Mouse (Mus musculus) lung, embryonic 14.5 days (tissue): ENCODE measurements around the gene Lgals2. TPM values are rescaled to one million over a fixed set of nuclear protein-coding genes. Genes with fewer than 3 reads are reported as not detected.

Experiments used
- ATAC-seq: fragments of 200-750 bp; cut with Nextera tagmentation; 2 replicates; pipeline ENCODE4 v1.8.0; 2017; ENCODE audit warnings: mild to moderate bottlenecking, moderate TSS enrichment, moderate library complexity; ENCODE audit not compliant: insufficient read depth
- DNase-seq: peaks from one replicate; pipeline ENCODE4 v3.0.0-alpha.2; 2015
- H3K27ac ChIP-seq: fragments of 300-500 bp; sonication (generic); 2 replicates; pipeline ENCODE4 v1.5.1; 2014; ENCODE audit warnings: low read depth, mild to moderate bottlenecking, moderate library complexity
- H3K27me3 ChIP-seq: fragments of 300-500 bp; sonication (generic); 2 replicates; pipeline ENCODE4 v1.6.1; 2014; ENCODE audit warnings: low read length, control low read depth; ENCODE audit not compliant: insufficient read depth
- H3K36me3 ChIP-seq: fragments of 300-500 bp; sonication (generic); 2 replicates; pipeline ENCODE4 v1.6.1; 2014; ENCODE audit warnings: control low read depth; ENCODE audit not compliant: insufficient read depth
- H3K4me1 ChIP-seq: fragments of 300-500 bp; sonication (generic); 2 replicates; pipeline ENCODE4 v1.6.1; 2014; ENCODE audit warnings: antibody characterized with exemption, control low read depth; ENCODE audit not compliant: insufficient read depth
- H3K4me2 ChIP-seq: fragments of 300-500 bp; sonication (generic); 2 replicates; pipeline ENCODE4 v1.6.1; 2014; ENCODE audit warnings: mild to moderate bottlenecking
- H3K4me3 ChIP-seq: fragments of 300-500 bp; sonication (generic); 2 replicates; pipeline ENCODE4 v1.5.1; 2014; ENCODE audit warnings: low read depth, low read length
- H3K9ac ChIP-seq: fragments of 300-500 bp; sonication (generic); 2 replicates; pipeline ENCODE4 v1.6.1; 2014
- H3K9me3 ChIP-seq: fragments of 300-500 bp; sonication (generic); 2 replicates; pipeline ENCODE4 v1.6.1; 2016; ENCODE audit warnings: low read depth, low read length, control low read depth
- CTCF ChIP-seq: IDR thresholded peaks from 2 replicates; pipeline ENCODE4 v1.5.1; 2016; ENCODE audit warnings: antibody characterized with exemption, low read depth
- WGBS: fragments of 180-500 bp; shearing (Covaris S2); extraction: QIAGEN DNeasy Blood & Tissue Kit; methylation state at CpG from one replicate; pipeline ENCODE4 v1.1.7; 2014; 5-methylcytosine and 5-hydroxymethylcytosine counted together
- polyA plus RNA-seq: library from polyadenylated mRNA; unstranded; fragments of >200 nt; fragmentation: Nextera tagmentation; extraction: Ambion mirVana; gene quantifications from 2 replicates; pipeline ENCODE4 v1.2.1, GENCODE M21; 2014

Gene Lgals2
- polyA plus RNA-seq, 1 experiment from 2014 or later: 0.34 TPM

DNA sequence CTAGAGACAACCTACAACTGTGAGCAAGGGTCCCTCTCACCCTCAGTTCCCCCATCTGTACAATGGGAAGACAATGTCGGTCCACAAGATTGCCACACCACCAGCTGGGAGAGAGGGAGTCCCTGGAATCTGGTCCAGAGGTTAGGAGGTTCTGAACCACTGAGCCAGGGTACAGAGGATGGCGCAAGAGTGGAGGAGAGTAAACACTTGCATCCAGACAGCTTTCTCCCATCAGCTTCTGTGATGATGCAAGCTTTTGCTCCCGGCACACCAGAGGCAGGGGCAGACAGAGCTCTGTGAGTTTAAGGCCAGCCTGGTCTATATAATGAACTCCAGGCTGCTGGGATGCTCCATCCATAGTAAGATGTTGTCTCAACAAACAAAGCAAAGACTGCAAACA, 15.1 kb downstream of the Lgals2 start:
- Histone ChIP-seq H3K4me1 (peaks cover 33% of the 10 kb centered on the region), H3K4me3 (no peak overlapping the region), H3K27ac (peak overlapping the region; percentile 47), H3K9me3 (no peaks in the 10 kb centered on the region), H3K27me3 (no peaks in the 10 kb centered on the region), H3K9ac (no peak overlapping the region), H3K36me3 (peaks cover 1% of the 10 kb centered on the region; the same call in 1 of the 2 replicates), H3K4me2 (no peak overlapping the region)
- peak; percentile 76 for DNase-seq
- WGBS: 34% methylated on average over 3 of the region's 3 CpGs
- no peak for TF ChIP-seq CTCF
- ATAC-seq: no peak; the same call in 1 of the 2 replicates

- Histone ChIP-seq H3K4me3 (no peak overlapping the region), H3K27me3 (no peaks in the 10 kb centered on the region), H3K4me2 (no peak overlapping the region), H3K9ac (no peak overlapping the region), H3K27ac (peak overlapping the region; percentile 47), H3K36me3 (no peaks in the 10 kb centered on the region), H3K9me3 (no peaks in the 10 kb centered on the region), H3K4me1 (peaks cover 37% of the 10 kb centered on the region)
- WGBS: 16% methylated on average over 2 of the region's 2 CpGs
- peak; percentile 77 for DNase-seq
- no peak for TF ChIP-seq CTCF
- ATAC-seq: no peak
Observed at GRCm38 (mm10) chr15:78839744-78840143, 15.6 kb downstream of the Lgals2 start.

DNA sequence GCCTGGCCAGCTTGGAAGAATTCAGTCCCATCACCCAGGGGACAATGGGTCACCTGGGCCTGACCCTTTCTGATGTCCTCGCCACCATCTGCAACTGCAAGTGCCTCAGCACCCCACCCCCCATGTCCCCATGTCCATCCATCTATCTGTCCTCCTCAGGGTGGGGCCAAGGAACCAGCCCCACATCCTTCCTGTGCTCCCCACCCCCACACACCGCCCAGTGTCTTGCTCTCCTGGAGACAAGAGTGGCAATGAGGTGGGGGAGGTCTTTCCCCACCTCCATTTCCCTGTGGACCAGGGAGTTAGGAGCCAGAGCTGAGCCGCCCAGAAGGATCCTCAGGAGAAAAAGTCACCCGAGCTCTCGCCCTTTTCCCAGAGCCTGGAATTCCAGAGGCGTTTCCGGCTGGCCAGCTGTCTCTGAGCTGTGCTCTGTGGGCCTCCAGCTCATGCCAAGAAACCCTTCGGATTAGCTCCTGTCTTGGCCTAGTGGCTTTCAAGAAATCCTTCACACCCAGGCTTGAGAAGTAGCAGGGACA, 19.2 kb downstream of the Lgals2 start:
- Histone ChIP-seq H3K36me3 (no peaks in the 10 kb centered on the region), H3K4me2 (peak overlapping the region; percentile 25), H3K9ac (peak overlapping the region; percentile 11; the same call in 1 of the 2 replicates), H3K4me1 (peaks cover 59% of the 10 kb centered on the region), H3K27me3 (no peaks in the 10 kb centered on the region), H3K9me3 (no peaks in the 10 kb centered on the region), H3K4me3 (no peak overlapping the region), H3K27ac (peak overlapping the region; percentile 97)
- peak; percentile 86 for DNase-seq
- 10% methylated on average over 8 of the region's 8 CpGs for WGBS
- TF ChIP-seq CTCF: no peak
- ATAC-seq: 0 out of 2 replicates have a peak, but pooled peaks have one; percentile 2

- ATAC-seq: peak; percentile 1; the same call in 1 of the 2 replicates
- peak; percentile 64 for DNase-seq
- Histone ChIP-seq H3K9me3 (no peaks in the 10 kb centered on the region), H3K9ac (peak overlapping the region; percentile 6; the same call in 1 of the 2 replicates), H3K27me3 (no peaks in the 10 kb centered on the region), H3K4me1 (peaks cover 52% of the 10 kb centered on the region), H3K4me2 (peak overlapping the region; percentile 25), H3K36me3 (no peaks in the 10 kb centered on the region), H3K27ac (peak overlapping the region; percentile 97), H3K4me3 (no peak overlapping the region)
- TF ChIP-seq CTCF: no peak
- 11% methylated on average over 12 of the region's 12 CpGs for WGBS
Observed at GRCm38 (mm10) chr15:78835200-78836085, 19.9 kb downstream of the Lgals2 start.

DNA sequence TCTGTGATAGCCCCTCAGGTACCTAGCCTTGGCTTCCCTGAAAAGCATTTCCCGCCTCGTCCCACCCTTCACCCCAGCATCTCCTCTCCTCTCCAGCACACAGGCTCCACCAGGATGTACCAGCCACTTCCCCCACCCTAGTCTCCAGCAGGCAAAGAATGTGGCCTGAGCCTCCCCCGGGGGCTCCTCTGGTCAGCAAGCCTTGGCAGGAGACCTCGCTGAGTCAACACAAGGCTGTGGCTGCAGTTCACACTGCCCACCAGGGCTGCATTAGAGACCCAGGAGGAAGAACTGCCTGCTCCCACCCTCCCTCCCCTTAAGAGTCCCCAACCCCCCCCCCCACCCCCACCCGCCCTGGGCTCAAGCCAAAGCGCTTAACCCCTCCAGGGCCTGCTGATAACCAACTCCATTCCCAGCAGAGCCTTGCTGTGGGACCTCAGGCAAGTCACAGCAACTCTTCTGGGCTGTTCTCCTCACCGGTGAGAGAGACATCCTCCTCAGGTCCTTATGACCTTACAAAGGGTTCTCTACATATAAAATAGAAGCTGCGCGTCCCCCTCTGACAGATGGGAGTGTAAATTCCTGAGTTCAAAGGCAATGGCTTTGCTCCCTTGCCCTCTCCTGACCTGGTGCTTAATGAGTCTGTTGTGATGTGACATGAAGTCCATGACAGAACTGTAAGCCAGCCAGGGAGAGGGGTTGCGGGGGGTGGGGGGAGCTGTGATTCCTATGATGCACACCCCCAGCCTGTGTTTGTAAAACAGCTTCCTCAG, 20.9 kb downstream of the Lgals2 start:
- Histone ChIP-seq H3K9me3 (no peaks in the 10 kb centered on the region), H3K27ac (peak overlapping the region; percentile 97), H3K4me3 (no peak overlapping the region), H3K9ac (no peak overlapping the region), H3K4me2 (peak overlapping the region; percentile 1), H3K27me3 (no peaks in the 10 kb centered on the region), H3K36me3 (no peaks in the 10 kb centered on the region), H3K4me1 (peaks cover 52% of the 10 kb centered on the region)
- no peak for TF ChIP-seq CTCF
- 14% methylated on average over 10 of the region's 10 CpGs for WGBS
- ATAC-seq (peak; percentile 21), DNase-seq (peak; percentile 79)

DNA sequence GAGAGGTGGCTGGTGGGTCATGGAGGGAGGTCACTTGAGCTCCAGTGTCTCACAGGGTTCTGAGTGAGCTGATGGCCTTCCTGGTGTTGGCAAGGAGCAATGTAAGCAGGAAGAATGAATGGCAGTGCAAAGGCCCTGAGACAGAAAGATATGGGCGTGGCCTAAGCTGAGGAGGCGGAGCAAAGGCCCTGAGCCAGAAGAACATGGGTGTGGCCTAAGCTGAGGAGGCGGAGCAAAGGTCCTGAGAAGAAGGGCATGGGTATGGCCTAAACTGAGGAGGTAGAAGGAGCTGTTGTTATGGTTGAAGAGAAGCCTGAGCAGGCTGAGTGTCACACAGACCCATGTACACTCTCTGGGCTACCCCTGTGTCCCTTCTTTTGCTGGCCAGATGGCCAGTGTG, 21.7 kb downstream of the Lgals2 start:
- Histone ChIP-seq H3K27ac (peak overlapping the region; percentile 97), H3K4me3 (no peak overlapping the region), H3K4me2 (no peak overlapping the region), H3K9me3 (no peaks in the 10 kb centered on the region), H3K4me1 (peaks cover 52% of the 10 kb centered on the region), H3K27me3 (no peaks in the 10 kb centered on the region), H3K9ac (no peak overlapping the region), H3K36me3 (no peaks in the 10 kb centered on the region)
- TF ChIP-seq CTCF: no peak
- DNase-seq (peak; percentile 55), ATAC-seq (no peak)
- WGBS: 85% methylated on average over 3 of the region's 3 CpGs
